Comparison of ENCODE assay signal across 19 mouse cellular contexts in genomic region chr10:80194441-80194840, GRCm38 (mm10). TPM values are rescaled to one million over a fixed set of nuclear protein-coding genes. Genes with fewer than 3 reads are reported as not detected.
A peak's percentile ranks its signal among the peaks of the same experiment; 100 is the strongest.
DNase-seq lines count a peak whose midpoint lies in the region; ATAC-seq and TF ChIP-seq lines count a peak whose summit lies in the region.
"Had no signal": no experiment of that assay in that cellular context is flagged by ENCODE, and none has a peak within 500 bp of the region (broad histone marks: within the 10 kb centered on the region; RNA-seq: fewer than 3 reads in every experiment).

No protein-coding gene starts in this region.

- peak overlapping the region; percentile 86 for H3K27ac ChIP-seq in forebrain, embryonic 10.5 days
- H3K27ac ChIP-seq in forebrain, embryonic 15.5 days (replicated peaks): no peak overlapping the region
- no peak overlapping the region for H3K27ac ChIP-seq in intestine, embryonic 14.5 days (ENCODE audit: low read depth)
- no peak overlapping the region for H3K27ac ChIP-seq in intestine, postnatal 0 days (ENCODE audit: low read depth, low read length)
- H3K27ac ChIP-seq in midbrain, embryonic 12.5 days (replicated peaks): peak overlapping the region; percentile 93
- H3K27ac ChIP-seq: heart, embryonic 10.5 days; intestine, embryonic 15.5 days; kidney, embryonic 15.5 days; liver, embryonic 13.5 days; lung, embryonic 15.5 days; stomach, postnatal 0 days had no signal

- TF ChIP-seq CTCF in intestine, postnatal 0 days (IDR thresholded peaks at IDR 0.05; ENCODE audit: low read depth): no peak
- TF ChIP-seq CTCF in E14TG2a.4 (conservative IDR thresholded peaks at IDR 0.05; ENCODE audit: low read length): no peak

- no peak for DNase-seq in forebrain, embryonic 10.5 days (ENCODE audit: extremely low spot score, low spot score)
- no peak for DNase-seq in intestine, embryonic 14.5 days (ENCODE audit: low spot score)
- no peak for DNase-seq in gastrocnemius, postnatal 10 days
- DNase-seq in kidney, postnatal 10 days: no peak
- DNase-seq: adrenal gland, adult 2 months; cerebellum, adult 11 months; cerebellum, postnatal 25 days; layer of hippocampus, postnatal 36 days; liver, embryonic 13.5 days had no signal

- WGBS in forebrain, embryonic 10.5 days: 22% methylated on average over 8 of the region's 8 CpGs
- WGBS in forebrain, embryonic 15.5 days: 9% methylated on average over 8 of the region's 8 CpGs
- WGBS in intestine, embryonic 14.5 days: 65% methylated on average over 8 of the region's 8 CpGs
- 62% methylated on average over 8 of the region's 8 CpGs for WGBS in intestine, postnatal 0 days
- WGBS in midbrain, embryonic 12.5 days: 11% methylated on average over 8 of the region's 8 CpGs

- no peaks in the 10 kb centered on the region for H3K36me3 ChIP-seq in forebrain, embryonic 10.5 days (replicated peaks)
- no peaks in the 10 kb centered on the region for H3K36me3 ChIP-seq in forebrain, embryonic 15.5 days
- H3K36me3 ChIP-seq in intestine, embryonic 14.5 days (ENCODE audit: control insufficient read depth, insufficient read depth, low read length): no peaks in the 10 kb centered on the region
- no peaks in the 10 kb centered on the region for H3K36me3 ChIP-seq in intestine, postnatal 0 days (ENCODE audit: control insufficient read depth, insufficient read depth)
- H3K36me3 ChIP-seq in E14TG2a.4 (ENCODE audit: insufficient read depth, low read length): no peaks in the 10 kb centered on the region
- no peaks in the 10 kb centered on the region for H3K36me3 ChIP-seq in midbrain, embryonic 12.5 days
- H3K36me3 ChIP-seq: heart, embryonic 10.5 days; intestine, embryonic 15.5 days; kidney, embryonic 15.5 days; liver, embryonic 13.5 days; lung, embryonic 15.5 days had no signal

- H3K9ac ChIP-seq in forebrain, embryonic 15.5 days (replicated peaks): no peak overlapping the region
- H3K9ac ChIP-seq in intestine, embryonic 14.5 days (ENCODE audit: low read length): 0 out of 2 replicates have a peak overlapping the region, but pooled peaks have one; percentile 7
- no peak overlapping the region for H3K9ac ChIP-seq in intestine, postnatal 0 days (ENCODE audit: low read depth, low read length)
- peak overlapping the region; percentile 37 for H3K9ac ChIP-seq in midbrain, embryonic 12.5 days (replicated peaks)
- H3K9ac ChIP-seq: intestine, embryonic 15.5 days; kidney, embryonic 15.5 days; liver, embryonic 13.5 days; lung, embryonic 15.5 days had no signal

- H3K4me2 ChIP-seq in forebrain, embryonic 15.5 days (replicated peaks): no peak overlapping the region
- H3K4me2 ChIP-seq in intestine, embryonic 14.5 days (ENCODE audit: low read length): no peak overlapping the region
- no peak overlapping the region for H3K4me2 ChIP-seq in intestine, postnatal 0 days (replicated peaks; ENCODE audit: low read depth)
- peak overlapping the region; percentile 31 for H3K4me2 ChIP-seq in midbrain, embryonic 12.5 days (replicated peaks)
- H3K4me2 ChIP-seq: intestine, embryonic 15.5 days; kidney, embryonic 15.5 days; liver, embryonic 13.5 days; lung, embryonic 15.5 days had no signal

- H3K27me3 ChIP-seq in forebrain, embryonic 10.5 days (ENCODE audit: poor library complexity, severe bottlenecking): peaks cover 83% of the 10 kb centered on the region
- no peaks in the 10 kb centered on the region for H3K27me3 ChIP-seq in forebrain, embryonic 15.5 days
- H3K27me3 ChIP-seq in intestine, embryonic 14.5 days (replicated peaks; ENCODE audit: control insufficient read depth, insufficient read depth, low read length): peaks cover 23% of the 10 kb centered on the region
- H3K27me3 ChIP-seq in intestine, postnatal 0 days (replicated peaks; ENCODE audit: control insufficient read depth, insufficient read depth, low read length): peaks cover 27% of the 10 kb centered on the region
- peaks cover 41% of the 10 kb centered on the region for H3K27me3 ChIP-seq in E14TG2a.4 (ENCODE audit: insufficient read depth, low read length)
- H3K27me3 ChIP-seq in midbrain, embryonic 12.5 days: peaks cover 50% of the 10 kb centered on the region

- no peak for ATAC-seq in forebrain, embryonic 15.5 days (replicated peaks)
- no peak for ATAC-seq in intestine, embryonic 14.5 days (replicated peaks; ENCODE audit: low FRiP score, low TSS enrichment, low read depth)
- no peak for ATAC-seq in intestine, postnatal 0 days
- 0 out of 2 replicates have a peak, but pooled peaks have one; percentile 10 for ATAC-seq in midbrain, embryonic 12.5 days (ENCODE audit: low FRiP score, low read depth)
- ATAC-seq: intestine, embryonic 15.5 days had no signal

- no peaks in the 10 kb centered on the region for H3K9me3 ChIP-seq in forebrain, embryonic 10.5 days
- H3K9me3 ChIP-seq in forebrain, embryonic 15.5 days: no peaks in the 10 kb centered on the region
- no peaks in the 10 kb centered on the region for H3K9me3 ChIP-seq in intestine, embryonic 14.5 days (ENCODE audit: control insufficient read depth, low read length)
- H3K9me3 ChIP-seq in intestine, postnatal 0 days (ENCODE audit: control insufficient read depth): no peaks in the 10 kb centered on the region
- H3K9me3 ChIP-seq in E14TG2a.4 (ENCODE audit: low read length): no peaks in the 10 kb centered on the region
- H3K9me3 ChIP-seq in midbrain, embryonic 12.5 days: no peaks in the 10 kb centered on the region
- H3K9me3 ChIP-seq: heart, embryonic 10.5 days; intestine, embryonic 15.5 days; kidney, embryonic 15.5 days; liver, embryonic 13.5 days; lung, embryonic 15.5 days had no signal

- peak overlapping the region; percentile 24; the same call in 1 of the 2 replicates for H3K4me3 ChIP-seq in forebrain, embryonic 10.5 days
- no peak overlapping the region for H3K4me3 ChIP-seq in forebrain, embryonic 15.5 days
- H3K4me3 ChIP-seq in intestine, embryonic 14.5 days (ENCODE audit: low read depth, low read length): no peak overlapping the region
- H3K4me3 ChIP-seq in intestine, postnatal 0 days (ENCODE audit: low read depth, low read length): no peak overlapping the region
- H3K4me3 ChIP-seq in E14TG2a.4 (replicated peaks; ENCODE audit: low read length): 0 out of 2 replicates have a peak overlapping the region, but pooled peaks have one; percentile 10
- no peak overlapping the region for H3K4me3 ChIP-seq in midbrain, embryonic 12.5 days
- H3K4me3 ChIP-seq: erythroblast, embryonic 14.5 days; heart, embryonic 10.5 days; intestine, embryonic 15.5 days; kidney, embryonic 15.5 days; liver, embryonic 13.5 days; lung, embryonic 15.5 days had no signal

- H3K4me1 ChIP-seq in forebrain, embryonic 10.5 days: peaks cover 75% of the 10 kb centered on the region
- H3K4me1 ChIP-seq in forebrain, embryonic 15.5 days: peaks cover 14% of the 10 kb centered on the region
- H3K4me1 ChIP-seq in intestine, embryonic 14.5 days (replicated peaks; ENCODE audit: control insufficient read depth, insufficient read depth, low read length): peaks cover 7% of the 10 kb centered on the region; the same call in 1 of the 2 replicates
- H3K4me1 ChIP-seq in intestine, postnatal 0 days (replicated peaks; ENCODE audit: control insufficient read depth, insufficient read depth, low read length): no peaks in the 10 kb centered on the region
- peaks cover 54% of the 10 kb centered on the region for H3K4me1 ChIP-seq in E14TG2a.4 (replicated peaks; ENCODE audit: low read depth, low read length)
- peaks cover 62% of the 10 kb centered on the region for H3K4me1 ChIP-seq in midbrain, embryonic 12.5 days

RNA-seq across cellular contexts. Expression of gene Efna2, which starts 15.2 kb away (rescaled TPM):
- polyA plus RNA-seq in forebrain, embryonic 10.5 days (2016; fragmentation: Nextera tagmentation; extraction: Ambion mirVana): 23.2 and 24.2 TPM in 2 replicates
- 35.8 and 36.5 TPM in 2 replicates for polyA plus RNA-seq in forebrain, embryonic 15.5 days (2015; fragmentation: Nextera tagmentation; extraction: Ambion mirVana)
- polyA plus RNA-seq in intestine, embryonic 14.5 days (2014; fragmentation: Nextera tagmentation; extraction: Ambion mirVana): 10.2 and 12.2 TPM in 2 replicates
- 3.5 and 3.8 TPM in 2 replicates for polyA plus RNA-seq in intestine, postnatal 0 days (2015; fragmentation: Nextera tagmentation; extraction: Ambion mirVana)
- polyA plus RNA-seq in midbrain, embryonic 12.5 days (2016; fragmentation: Nextera tagmentation; extraction: Ambion mirVana): 114 and 127 TPM in 2 replicates
- 1 to 10 TPM; 1.1 to 1.9 TPM for total RNA-seq in gastrocnemius, postnatal 10 days (2021)

RNA-seq across cellular contexts. Expression of gene 1600002K03Rik, which starts 21.7 kb away (rescaled TPM):
- 9.8 and 10.7 TPM in 2 replicates for polyA plus RNA-seq in forebrain, embryonic 10.5 days (2016; fragmentation: Nextera tagmentation; extraction: Ambion mirVana)
- polyA plus RNA-seq in forebrain, embryonic 15.5 days (2015; fragmentation: Nextera tagmentation; extraction: Ambion mirVana): 9.7 and 12.7 TPM in 2 replicates
- polyA plus RNA-seq in intestine, embryonic 14.5 days (2014; fragmentation: Nextera tagmentation; extraction: Ambion mirVana): 15.8 and 16.7 TPM in 2 replicates
- polyA plus RNA-seq in intestine, postnatal 0 days (2015; fragmentation: Nextera tagmentation; extraction: Ambion mirVana): 12.7 and 13.9 TPM in 2 replicates
- polyA plus RNA-seq in midbrain, embryonic 12.5 days (2016; fragmentation: Nextera tagmentation; extraction: Ambion mirVana): 12.9 and 13.6 TPM in 2 replicates
- total RNA-seq in gastrocnemius, postnatal 10 days (2021): 1 to 10 TPM; 3.9 to 5.5 TPM

RNA-seq across cellular contexts. Expression of gene Cirbp, which starts 28.7 kb away (rescaled TPM):
- polyA plus RNA-seq in forebrain, embryonic 10.5 days (2016; fragmentation: Nextera tagmentation; extraction: Ambion mirVana): 90.9 and 116 TPM in 2 replicates
- polyA plus RNA-seq in forebrain, embryonic 15.5 days (2015; fragmentation: Nextera tagmentation; extraction: Ambion mirVana): 350 and 358 TPM in 2 replicates
- polyA plus RNA-seq in intestine, embryonic 14.5 days (2014; fragmentation: Nextera tagmentation; extraction: Ambion mirVana): 76.4 and 81.6 TPM in 2 replicates
- polyA plus RNA-seq in intestine, postnatal 0 days (2015; fragmentation: Nextera tagmentation; extraction: Ambion mirVana): 222 and 228 TPM in 2 replicates
- 227 and 233 TPM in 2 replicates for polyA plus RNA-seq in midbrain, embryonic 12.5 days (2016; fragmentation: Nextera tagmentation; extraction: Ambion mirVana)
- 10 to 100 TPM; 84.3 to 88.4 TPM for total RNA-seq in gastrocnemius, postnatal 10 days (2021)

RNA-seq across cellular contexts. Expression of gene Mum1, which starts 31.8 kb away (rescaled TPM):
- polyA plus RNA-seq in forebrain, embryonic 10.5 days (2016; fragmentation: Nextera tagmentation; extraction: Ambion mirVana): 89.4 and 98.3 TPM in 2 replicates
- 49.9 and 52.8 TPM in 2 replicates for polyA plus RNA-seq in forebrain, embryonic 15.5 days (2015; fragmentation: Nextera tagmentation; extraction: Ambion mirVana)
- 61.3 and 66.5 TPM in 2 replicates for polyA plus RNA-seq in intestine, embryonic 14.5 days (2014; fragmentation: Nextera tagmentation; extraction: Ambion mirVana)
- polyA plus RNA-seq in intestine, postnatal 0 days (2015; fragmentation: Nextera tagmentation; extraction: Ambion mirVana): 21.9 and 22.5 TPM in 2 replicates
- polyA plus RNA-seq in midbrain, embryonic 12.5 days (2016; fragmentation: Nextera tagmentation; extraction: Ambion mirVana): 151 and 195 TPM in 2 replicates
- 10 to 100 TPM; 26.4 to 31.3 TPM for total RNA-seq in gastrocnemius, postnatal 10 days (2021)

RNA-seq across cellular contexts. Expression of gene Midn, which starts 46.4 kb away (rescaled TPM):
- polyA plus RNA-seq in forebrain, embryonic 10.5 days (2016; fragmentation: Nextera tagmentation; extraction: Ambion mirVana): 19.1 and 19.8 TPM in 2 replicates
- 33.0 and 34.9 TPM in 2 replicates for polyA plus RNA-seq in forebrain, embryonic 15.5 days (2015; fragmentation: Nextera tagmentation; extraction: Ambion mirVana)
- polyA plus RNA-seq in intestine, embryonic 14.5 days (2014; fragmentation: Nextera tagmentation; extraction: Ambion mirVana): 25.5 and 28.9 TPM in 2 replicates
- 18.1 and 19.5 TPM in 2 replicates for polyA plus RNA-seq in intestine, postnatal 0 days (2015; fragmentation: Nextera tagmentation; extraction: Ambion mirVana)
- 41.7 and 46.4 TPM in 2 replicates for polyA plus RNA-seq in midbrain, embryonic 12.5 days (2016; fragmentation: Nextera tagmentation; extraction: Ambion mirVana)
- total RNA-seq in gastrocnemius, postnatal 10 days (2021): 10 to 100 TPM; 34.3 to 62.7 TPM

Comparison
In these comparisons a context has a peak if more than half of its experiments do, and no peak if none do; other contexts are left out.
1. H3K27ac ChIP-seq: peak in forebrain, embryonic 10.5 days (single experiment) and midbrain, embryonic 12.5 days (single experiment); none in forebrain, embryonic 15.5 days (single experiment), intestine, embryonic 14.5 days (single experiment) and intestine, postnatal 0 days (single experiment).
2. H3K4me3 ChIP-seq: peak in forebrain, embryonic 10.5 days (single experiment) and E14TG2a.4 (single experiment); none in forebrain, embryonic 15.5 days (single experiment), intestine, embryonic 14.5 days (single experiment), intestine, postnatal 0 days (single experiment) and midbrain, embryonic 12.5 days (single experiment).
3. H3K9ac ChIP-seq: peak in intestine, embryonic 14.5 days (single experiment) and midbrain, embryonic 12.5 days (single experiment); none in forebrain, embryonic 15.5 days (single experiment) and intestine, postnatal 0 days (single experiment).